8 mouse cellular contexts compared by ENCODE assay signal in genomic region chr7:25237249-25238014, GRCm38 (mm10). TPM values are rescaled to one million over a fixed set of nuclear protein-coding genes. Genes with fewer than 3 reads are reported as not detected.
DNase-seq lines count a peak whose midpoint lies in the region; ATAC-seq and TF ChIP-seq lines count a peak whose summit lies in the region.

TSS of gene Gsk3a (minus strand) at chr7:25237851.

- peak within 1 kb of the TSS; percentile 81 for H3K4me2 ChIP-seq in forebrain, embryonic 11.5 days (ENCODE audit: low read depth, low read length, severe bottlenecking)
- H3K4me2 ChIP-seq in heart, embryonic 16.5 days (ENCODE audit: low read depth, low read length): peak within 1 kb of the TSS; percentile 82
- peak within 1 kb of the TSS; percentile 96 for H3K4me2 ChIP-seq in liver, embryonic 16.5 days (ENCODE audit: low read depth, low read length)
- peak within 1 kb of the TSS; percentile 80 for H3K4me2 ChIP-seq in neural tube, embryonic 15.5 days

- H3K4me1 ChIP-seq in forebrain, embryonic 11.5 days (replicated peaks; ENCODE audit: control insufficient read depth, insufficient read depth, low read length): peaks cover 6% of the 10 kb centered on the region; the same call in 1 of the 2 replicates
- H3K4me1 ChIP-seq in heart, embryonic 16.5 days (ENCODE audit: control insufficient read depth, insufficient read depth, low read length): peaks cover 36% of the 10 kb centered on the region
- peaks cover 37% of the 10 kb centered on the region for H3K4me1 ChIP-seq in liver, embryonic 16.5 days (ENCODE audit: control insufficient read depth, low read depth, low read length)
- peaks cover 51% of the 10 kb centered on the region for H3K4me1 ChIP-seq in neural tube, embryonic 15.5 days
- peaks cover 39% of the 10 kb centered on the region for H3K4me1 ChIP-seq in thymus, adult 2 months (replicated peaks; ENCODE audit: control insufficient read depth, insufficient read depth, low read length)

- TF ChIP-seq CTCF in thymus, adult 2 months (IDR thresholded peaks at IDR 0.05; ENCODE audit: borderline replicate concordance, control insufficient read depth, extremely low read depth, insufficient read depth, low read length, poor library complexity): no peak

- no peaks in the 10 kb centered on the region for H3K9me3 ChIP-seq in forebrain, embryonic 11.5 days (ENCODE audit: control insufficient read depth, low read length)
- no peaks in the 10 kb centered on the region for H3K9me3 ChIP-seq in heart, embryonic 16.5 days (replicated peaks; ENCODE audit: control insufficient read depth, low read length)
- H3K9me3 ChIP-seq in liver, embryonic 16.5 days (replicated peaks; ENCODE audit: control insufficient read depth, low read length): no peaks in the 10 kb centered on the region
- no peaks in the 10 kb centered on the region for H3K9me3 ChIP-seq in neural tube, embryonic 15.5 days (replicated peaks)

- peak; percentile 97 for DNase-seq in brain, embryonic 18.5 days (ENCODE audit: low read depth, low spot score)
- peak; percentile 97 for DNase-seq in forebrain, embryonic 11.5 days (ENCODE audit: low spot score)
- peak; percentile 98 to 99 for DNase-seq in kidney, postnatal 4 days
- DNase-seq in thymus, adult 2 months: peak; percentile 99

- no peaks in the 10 kb centered on the region for H3K27me3 ChIP-seq in forebrain, embryonic 11.5 days (ENCODE audit: control insufficient read depth, insufficient read depth, low read length)
- no peaks in the 10 kb centered on the region for H3K27me3 ChIP-seq in heart, embryonic 16.5 days (ENCODE audit: control insufficient read depth, insufficient read depth, low read length)
- no peaks in the 10 kb centered on the region for H3K27me3 ChIP-seq in liver, embryonic 16.5 days (ENCODE audit: control insufficient read depth, insufficient read depth, low read depth, low read length)
- no peaks in the 10 kb centered on the region for H3K27me3 ChIP-seq in neural tube, embryonic 15.5 days (replicated peaks)
- H3K27me3 ChIP-seq in thymus, adult 2 months (ENCODE audit: control insufficient read depth, insufficient read depth, low read length): no peaks in the 10 kb centered on the region

- H3K27ac ChIP-seq in forebrain, embryonic 11.5 days (ENCODE audit: low read depth, low read length): peak within 1 kb of the TSS; percentile 41
- peak within 1 kb of the TSS; percentile 95 for H3K27ac ChIP-seq in heart, embryonic 16.5 days (ENCODE audit: low read length)
- peak within 1 kb of the TSS; percentile 97 for H3K27ac ChIP-seq in liver, embryonic 16.5 days (ENCODE audit: low read length)
- peak within 1 kb of the TSS; percentile 88 for H3K27ac ChIP-seq in neural tube, embryonic 15.5 days (replicated peaks)
- peak within 1 kb of the TSS; percentile 77 for H3K27ac ChIP-seq in thymus, adult 2 months (ENCODE audit: control insufficient read depth, insufficient read depth, low read length)

- ATAC-seq in CD4-positive, CD25-positive, alpha-beta regulatory T cell, adult 4 months: peak; percentile 72
- peak; percentile 88 for ATAC-seq in forebrain, embryonic 11.5 days (replicated peaks; ENCODE audit: low FRiP score)
- peak; percentile 85 for ATAC-seq in heart, embryonic 16.5 days (replicated peaks; ENCODE audit: extremely low read depth, insufficient read depth, low FRiP score)
- ATAC-seq in liver, embryonic 16.5 days (ENCODE audit: low read depth): peak; percentile 81
- ATAC-seq in neural tube, embryonic 15.5 days (ENCODE audit: low FRiP score): peak; percentile 88

- peak; percentile 88 for TF ChIP-seq POLR2A in thymus, adult 2 months (IDR thresholded peaks at IDR 0.05; ENCODE audit: control insufficient read depth, extremely low read depth, insufficient read depth, low read length, poor library complexity)

- peak within 1 kb of the TSS; percentile 97 for H3K4me3 ChIP-seq in forebrain, embryonic 11.5 days (ENCODE audit: low read depth, low read length)
- peak within 1 kb of the TSS; percentile 90 for H3K4me3 ChIP-seq in heart, embryonic 16.5 days (ENCODE audit: low read length)
- peak within 1 kb of the TSS; percentile 88 for H3K4me3 ChIP-seq in liver, embryonic 16.5 days (ENCODE audit: low read depth, low read length)
- peak within 1 kb of the TSS; percentile 86 for H3K4me3 ChIP-seq in neural tube, embryonic 15.5 days (replicated peaks)
- H3K4me3 ChIP-seq in thymus, adult 2 months (ENCODE audit: control insufficient read depth, insufficient read depth, low read length): peak within 1 kb of the TSS; percentile 83

- under 1% methylated on average over 72 of the region's 76 CpGs for WGBS in forebrain, embryonic 11.5 days
- under 1% methylated on average over 69 of the region's 76 CpGs for WGBS in heart, embryonic 16.5 days
- WGBS in liver, embryonic 16.5 days (ENCODE audit: insufficient replicate concordance): under 1% methylated on average over 70 of the region's 76 CpGs
- WGBS in neural tube, embryonic 15.5 days: under 1% methylated on average over 53 of the region's 76 CpGs
- under 1% methylated on average over 75 of the region's 76 CpGs for WGBS in thymus, adult 2 months

- peak within 1 kb of the TSS; percentile 96 for H3K9ac ChIP-seq in forebrain, embryonic 11.5 days (ENCODE audit: low read length)
- H3K9ac ChIP-seq in heart, embryonic 16.5 days (ENCODE audit: low read length): peak within 1 kb of the TSS; percentile 98
- peak within 1 kb of the TSS; percentile 98 for H3K9ac ChIP-seq in liver, embryonic 16.5 days (ENCODE audit: low read depth, low read length)
- peak within 1 kb of the TSS; percentile 97 for H3K9ac ChIP-seq in neural tube, embryonic 15.5 days (replicated peaks)

- no peaks in the 10 kb centered on the region; the same call in 1 of the 2 replicates for H3K36me3 ChIP-seq in forebrain, embryonic 11.5 days (ENCODE audit: control insufficient read depth, insufficient read depth, low read length)
- H3K36me3 ChIP-seq in heart, embryonic 16.5 days (ENCODE audit: control insufficient read depth, insufficient read depth): peaks cover 12% of the 10 kb centered on the region
- H3K36me3 ChIP-seq in liver, embryonic 16.5 days (ENCODE audit: control insufficient read depth, insufficient read depth): peaks cover 20% of the 10 kb centered on the region
- H3K36me3 ChIP-seq in neural tube, embryonic 15.5 days: peaks cover 24% of the 10 kb centered on the region
- H3K36me3 ChIP-seq in thymus, adult 2 months (ENCODE audit: control insufficient read depth, insufficient read depth, low read length): no peaks in the 10 kb centered on the region

RNA-seq across cellular contexts. Expression of gene Gsk3a, which starts in this region (rescaled TPM):
- polyA plus RNA-seq in CD4-positive, CD25-positive, alpha-beta regulatory T cell, adult 4 months (2017; shearing (Covaris generic)): 10 to 100 TPM in 1 of 2 experiments, 1 to 10 TPM in 1; 8.9 to 11.3 TPM
- polyA plus RNA-seq in forebrain, embryonic 11.5 days (2014; fragmentation: Nextera tagmentation; extraction: Ambion mirVana): 14.0 and 16.6 TPM in 2 replicates
- polyA plus RNA-seq in heart, embryonic 16.5 days (2015; fragmentation: Nextera tagmentation; extraction: Ambion mirVana): 6.7 and 6.8 TPM in 2 replicates
- polyA plus RNA-seq in liver, embryonic 16.5 days (2015; fragmentation: Nextera tagmentation; extraction: Ambion mirVana): 4.0 and 5.3 TPM in 2 replicates
- 16.0 and 16.3 TPM in 2 replicates for polyA plus RNA-seq in neural tube, embryonic 15.5 days (2015; fragmentation: Nextera tagmentation; extraction: Ambion mirVana)
- polyA plus RNA-seq in thymus, adult 2 months (2012; rRNA removed): 332 and 343 TPM in 2 replicates

Comparison
In these comparisons a context has a peak if more than half of its experiments do, and no peak if none do; other contexts are left out.
1. Peak in every context shown above with its lines: DNase-seq, ATAC-seq, H3K4me3 ChIP-seq and H3K27ac ChIP-seq.
2. RNA of gene Gsk3a (polyA plus RNA-seq): 332 to 343 TPM in thymus, adult 2 months; 16.0 to 16.3 TPM in neural tube, embryonic 15.5 days, 14.0 to 16.6 TPM in forebrain, embryonic 11.5 days, 8.9 to 11.3 TPM in CD4-positive, CD25-positive, alpha-beta regulatory T cell, adult 4 months, 6.7 to 6.8 TPM in heart, embryonic 16.5 days and 4.0 to 5.3 TPM in liver, embryonic 16.5 days; every median in the first group is over 10 times any median in the second.
3. H3K27ac ChIP-seq: peak in every context shown above with its lines; median percentile 97 in liver, embryonic 16.5 days; 95 in heart, embryonic 16.5 days; 88 in neural tube, embryonic 15.5 days; 77 in thymus, adult 2 months; 41 in forebrain, embryonic 11.5 days.